Mouse (Mus musculus) embryonic facial prominence, embryonic 15.5 days (tissue): ENCODE measurements around the gene L3mbtl1. TPM values are rescaled to one million over a fixed set of nuclear protein-coding genes. Genes with fewer than 3 reads are reported as not detected.
"Not testable (repeated sequence)": the region's sequence is repeated elsewhere in the genome, so short reads cannot be mapped to it uniquely, and the experiment has no call there.

Source experiments
- ATAC-seq: fragments of 200-750 bp; cut with Nextera tagmentation; 2 replicates; pipeline ENCODE4 v1.8.0; 2017; ENCODE audit warnings: low read depth, moderate TSS enrichment; ENCODE audit not compliant: insufficient number of reproducible peaks, low FRiP score, low TSS enrichment
- H3K27ac ChIP-seq: fragments of 300-500 bp; sonication (generic); replicated peaks from 2 replicates; pipeline ENCODE4 v1.5.1; 2015; ENCODE audit warnings: mild to moderate bottlenecking, inconsistent platforms
- H3K27me3 ChIP-seq: fragments of 300-500 bp; sonication (generic); 2 replicates; pipeline ENCODE4 v1.6.1; 2015; ENCODE audit warnings: inconsistent platforms
- H3K36me3 ChIP-seq: fragments of 300-500 bp; sonication (generic); 2 replicates; pipeline ENCODE4 v1.6.1; 2015; ENCODE audit warnings: mild to moderate bottlenecking, inconsistent platforms
- H3K4me1 ChIP-seq: fragments of 300-500 bp; sonication (generic); 2 replicates; pipeline ENCODE4 v1.6.1; 2015; ENCODE audit warnings: inconsistent platforms
- H3K4me2 ChIP-seq: fragments of 300-500 bp; sonication (generic); replicated peaks from 2 replicates; pipeline ENCODE4 v1.6.1; 2015; ENCODE audit warnings: mild to moderate bottlenecking, inconsistent platforms
- H3K4me3 ChIP-seq: fragments of 300-500 bp; sonication (generic); replicated peaks from 2 replicates; pipeline ENCODE4 v1.5.1; 2015; ENCODE audit warnings: mild to moderate bottlenecking, inconsistent platforms
- H3K9ac ChIP-seq: fragments of 300-500 bp; sonication (generic); 2 replicates; pipeline ENCODE4 v1.6.1; 2015; ENCODE audit warnings: inconsistent platforms
- H3K9me3 ChIP-seq: fragments of 300-500 bp; sonication (generic); replicated peaks from 2 replicates; pipeline ENCODE4 v1.6.1; 2016; ENCODE audit warnings: inconsistent platforms
- WGBS: fragments of 180-500 bp; shearing (Covaris S2); methylation state at CpG from one replicate; pipeline ENCODE4 v1.1.7; 2015; 5-methylcytosine and 5-hydroxymethylcytosine counted together
- polyA plus RNA-seq: library from polyadenylated mRNA; unstranded; fragments of >200 nt; fragmentation: Nextera tagmentation; extraction: Ambion mirVana; gene quantifications from 2 replicates; pipeline ENCODE4 v1.2.1, GENCODE M21; 2015

L3mbtl1 gene
- polyA plus RNA-seq: 0.16 and 0.48 TPM in 2 replicates

GRCm38 (mm10) chr2:162943148-162943846, at the start of gene L3mbtl1:
Gene L3mbtl1, plus strand, starts transcription at chr2:162943472.
- Histone ChIP-seq H3K36me3 (peaks cover 27% of the 10 kb centered on the region), H3K9me3 (no peaks in the 10 kb centered on the region), H3K27ac (no peak within 1 kb of the TSS), H3K9ac (peak within 1 kb of the TSS; percentile 42; the same call in 1 of the 2 replicates), H3K27me3 (peaks cover 18% of the 10 kb centered on the region), H3K4me3 (peak within 1 kb of the TSS; percentile 55), H3K4me1 (peaks cover 12% of the 10 kb centered on the region), H3K4me2 (peak within 1 kb of the TSS; percentile 98)
- WGBS: under 1% methylated on average over 40 of the region's 40 CpGs
- peak; percentile 63; the same call in 1 of the 2 replicates for ATAC-seq

DNA sequence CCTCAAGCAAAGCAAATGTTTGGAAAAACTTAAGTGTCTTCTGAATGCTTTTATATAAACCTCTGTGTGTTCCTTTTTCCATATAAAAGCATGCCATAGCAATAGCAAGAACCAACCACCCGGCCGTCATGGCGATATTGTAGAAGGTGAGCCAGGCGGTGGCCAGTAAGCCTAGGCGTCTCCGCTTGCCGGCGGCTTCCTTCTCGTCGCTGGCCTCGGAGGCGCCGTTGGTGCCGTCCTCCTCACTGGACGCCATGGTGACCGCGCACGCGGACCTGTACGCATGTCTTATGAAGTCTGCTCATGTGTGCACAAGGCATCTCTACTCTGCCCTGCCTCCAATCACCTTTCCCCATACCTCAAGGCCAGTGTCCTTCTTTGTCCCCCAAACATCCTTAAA, 44.0 kb upstream of the L3mbtl1 start:
- H3K27ac ChIP-seq, H3K4me3 ChIP-seq, H3K4me1 ChIP-seq, H3K36me3 ChIP-seq, H3K9me3 ChIP-seq, H3K9ac ChIP-seq, H3K4me2 ChIP-seq, H3K27me3 ChIP-seq, ATAC-seq: not testable (repeated sequence)
- 94% methylated on average over 20 of the region's 20 CpGs for WGBS

DNA sequence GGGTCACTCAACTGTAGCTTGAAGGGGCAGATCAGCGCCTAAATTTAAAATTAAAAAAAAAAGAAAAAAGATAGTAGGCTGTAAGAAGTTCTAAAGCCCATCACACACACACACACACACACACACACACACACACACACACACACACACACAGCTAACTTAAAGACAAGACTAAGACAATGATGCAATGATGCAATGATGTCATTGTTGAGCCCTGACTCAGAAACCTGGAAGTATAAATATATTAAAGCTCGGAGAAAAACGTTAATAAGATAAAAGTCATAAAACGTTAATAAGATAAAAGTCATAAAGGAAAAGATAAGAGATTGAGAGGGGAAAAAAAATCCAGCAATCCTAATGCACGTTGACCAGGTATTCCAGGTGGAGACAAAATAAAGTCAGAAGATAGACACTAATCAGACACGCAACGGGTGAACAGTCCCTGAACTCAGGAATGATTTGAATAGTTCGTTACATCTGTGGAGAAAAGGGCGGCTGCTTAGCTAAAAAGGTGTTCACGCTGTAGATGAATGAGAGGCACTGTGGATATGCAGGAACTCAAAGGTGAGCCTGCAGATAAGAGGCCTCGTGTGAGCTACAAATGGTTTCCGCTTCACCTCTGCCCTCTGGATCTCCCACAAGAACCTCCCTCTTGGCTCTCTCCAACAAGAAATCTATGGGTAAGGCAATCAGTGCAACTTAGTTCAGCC, 43.2 kb upstream of the L3mbtl1 start:
- Histone ChIP-seq H3K36me3 (no peaks in the 10 kb centered on the region), H3K9ac (no peak overlapping the region), H3K27me3 (no peaks in the 10 kb centered on the region), H3K4me1 (no peaks in the 10 kb centered on the region), H3K27ac (no peak overlapping the region), H3K4me2 (no peak overlapping the region), H3K4me3 (no peak overlapping the region), H3K9me3 (no peaks in the 10 kb centered on the region)
- WGBS: 72% methylated on average over 12 of the region's 12 CpGs
- ATAC-seq: no peak

DNA sequence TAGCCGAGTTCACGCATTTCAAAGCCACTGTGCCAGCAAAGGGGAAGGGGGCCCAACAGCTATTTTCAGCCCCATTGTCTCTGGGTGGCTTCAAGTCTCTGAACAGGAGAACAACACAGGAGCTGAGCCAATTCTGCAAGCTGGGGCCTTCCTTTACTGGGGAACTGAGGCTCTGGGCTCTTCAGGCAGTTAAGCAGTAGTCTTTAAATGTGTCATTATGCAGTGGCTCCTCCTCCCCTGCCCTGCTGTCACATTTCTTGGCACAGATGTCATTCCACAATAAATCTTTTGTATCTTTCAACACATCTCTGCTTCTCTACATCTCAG, 42.7 kb upstream of the L3mbtl1 start:
- Histone ChIP-seq H3K4me1 (no peaks in the 10 kb centered on the region), H3K36me3 (no peaks in the 10 kb centered on the region), H3K4me2 (no peak overlapping the region), H3K27me3 (no peaks in the 10 kb centered on the region), H3K9me3 (no peaks in the 10 kb centered on the region), H3K27ac (no peak overlapping the region), H3K9ac (no peak overlapping the region), H3K4me3 (no peak overlapping the region)
- WGBS: 26% methylated on average over 2 of the region's 2 CpGs
- ATAC-seq: no peak

DNA sequence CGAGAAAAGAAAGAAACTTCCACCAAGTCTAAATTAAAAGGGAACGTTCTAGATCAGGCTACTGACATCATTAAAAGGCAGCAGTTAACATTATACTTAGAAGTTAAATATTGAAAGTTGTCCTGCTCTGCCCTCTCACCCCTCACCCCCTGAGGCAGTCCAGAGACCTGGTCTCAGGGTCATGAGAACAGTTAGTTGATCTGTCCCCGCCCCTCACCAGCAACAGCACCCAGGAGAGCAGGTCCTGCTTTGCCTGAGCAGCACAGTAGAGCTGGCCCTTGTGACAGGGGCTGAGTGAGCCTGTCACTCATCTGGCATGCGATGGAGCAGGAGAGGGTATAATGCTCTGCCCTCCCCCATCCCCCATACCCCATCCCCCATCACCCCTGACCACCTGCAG, 37.4 kb upstream of the L3mbtl1 start:
- whole genome bisulfite sequencing: 59% methylated on average over 4 of the region's 4 CpGs
- Histone ChIP-seq H3K27me3 (no peaks in the 10 kb centered on the region; the same call in 1 of the 2 replicates), H3K9me3 (no peaks in the 10 kb centered on the region), H3K4me2 (no peak overlapping the region), H3K4me3 (no peak overlapping the region), H3K4me1 (no peaks in the 10 kb centered on the region), H3K27ac (no peak overlapping the region), H3K9ac (no peak overlapping the region), H3K36me3 (no peaks in the 10 kb centered on the region)
- ATAC-seq: no peak

DNA sequence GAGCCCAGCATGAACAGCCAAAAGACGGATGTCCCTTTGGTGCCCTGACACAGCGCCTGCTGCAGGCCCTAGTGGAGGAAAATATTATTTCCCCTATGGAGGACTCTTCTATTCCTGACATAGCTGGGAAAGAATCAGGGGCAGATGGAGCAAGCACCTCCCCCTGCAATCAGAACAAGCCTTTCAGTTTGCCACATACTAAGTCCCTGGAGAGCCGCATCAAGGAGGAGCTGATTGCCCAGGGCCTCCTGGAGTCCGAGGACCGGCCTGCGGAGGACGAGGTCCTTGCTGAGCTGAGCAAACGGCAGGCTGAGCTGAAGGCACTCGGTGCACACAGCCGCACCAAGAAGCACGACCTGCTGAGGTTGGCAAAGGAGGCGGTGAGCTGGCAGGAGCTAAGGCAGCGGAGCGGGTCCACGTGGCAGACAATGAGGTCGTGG, 35.2 kb upstream of the L3mbtl1 start:
- Histone ChIP-seq H3K4me2 (no peak overlapping the region), H3K27ac (no peak overlapping the region), H3K9ac (no peak overlapping the region), H3K9me3 (no peaks in the 10 kb centered on the region), H3K36me3 (no peaks in the 10 kb centered on the region), H3K4me1 (no peaks in the 10 kb centered on the region), H3K4me3 (no peak overlapping the region), H3K27me3 (no peaks in the 10 kb centered on the region; the same call in 1 of the 2 replicates)
- ATAC-seq: no peak
- 55% methylated on average over 16 of the region's 16 CpGs for WGBS

DNA sequence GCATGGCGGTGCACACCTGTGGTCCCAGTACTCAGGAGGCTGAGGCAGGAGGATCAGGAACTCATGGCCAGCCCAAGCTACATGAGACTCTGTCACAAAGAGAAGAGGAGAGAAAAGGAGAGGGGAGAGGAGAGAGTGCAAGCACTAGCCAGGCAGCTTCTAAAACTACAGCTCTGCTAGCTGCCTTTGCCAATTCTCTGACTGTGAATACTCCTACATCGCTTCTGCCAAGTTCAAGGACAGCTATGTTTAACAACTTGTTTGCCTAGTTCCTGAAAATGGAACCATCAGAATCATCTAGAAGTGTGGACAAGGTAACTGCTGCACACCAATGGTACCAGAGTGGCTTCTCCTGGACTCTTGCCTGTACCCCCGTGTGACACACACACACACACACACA, 29.2 kb upstream of the L3mbtl1 start:
- WGBS: 72% methylated on average over 3 of the region's 3 CpGs
- ATAC-seq: no peak
- Histone ChIP-seq H3K4me2 (no peak overlapping the region), H3K4me1 (no peaks in the 10 kb centered on the region), H3K9ac (no peak overlapping the region), H3K27me3 (no peaks in the 10 kb centered on the region; the same call in none of the 2 replicates), H3K4me3 (no peak overlapping the region), H3K36me3 (no peaks in the 10 kb centered on the region), H3K9me3 (no peaks in the 10 kb centered on the region), H3K27ac (no peak overlapping the region)

- Histone ChIP-seq H3K4me2 (no peak overlapping the region), H3K27me3 (no peaks in the 10 kb centered on the region; the same call in none of the 2 replicates), H3K4me3 (no peak overlapping the region), H3K9me3 (no peaks in the 10 kb centered on the region), H3K27ac (no peak overlapping the region), H3K4me1 (no peaks in the 10 kb centered on the region), H3K9ac (no peak overlapping the region), H3K36me3 (no peaks in the 10 kb centered on the region)
- ATAC-seq: no peak
- WGBS: 43% methylated on average over 2 of the region's 2 CpGs
Observed at GRCm38 (mm10) chr2:162914519-162914918, 28.8 kb upstream of the L3mbtl1 start.

- Histone ChIP-seq H3K4me3 (no peak overlapping the region), H3K9ac (no peak overlapping the region), H3K27me3 (peaks cover 3% of the 10 kb centered on the region), H3K4me2 (no peak overlapping the region), H3K9me3 (no peaks in the 10 kb centered on the region), H3K36me3 (no peaks in the 10 kb centered on the region), H3K27ac (no peak overlapping the region), H3K4me1 (0 out of 2 replicates have a peak, but pooled peaks cover 5% of the 10 kb centered on the region)
- 53% methylated on average over 5 of the region's 5 CpGs for WGBS
- no peak for ATAC-seq
Observed at GRCm38 (mm10) chr2:162919926-162920325, 23.3 kb upstream of the L3mbtl1 start.

- H3K36me3 ChIP-seq: no peaks in the 10 kb centered on the region
- H3K4me1 ChIP-seq: 0 out of 2 replicates have a peak, but pooled peaks cover 5% of the 10 kb centered on the region
- no peak overlapping the region for H3K4me2 ChIP-seq
- H3K4me3 ChIP-seq: no peak overlapping the region
- H3K27me3 ChIP-seq: 0 out of 2 replicates have a peak, but pooled peaks cover 3% of the 10 kb centered on the region
- 12% methylated on average over 6 of the region's 6 CpGs for WGBS
- no peak overlapping the region for H3K9ac ChIP-seq
- H3K9me3 ChIP-seq: no peaks in the 10 kb centered on the region
- no peak for ATAC-seq
- no peak overlapping the region for H3K27ac ChIP-seq
Observed at GRCm38 (mm10) chr2:162922183-162922582, 21.1 kb upstream of the L3mbtl1 start.

DNA sequence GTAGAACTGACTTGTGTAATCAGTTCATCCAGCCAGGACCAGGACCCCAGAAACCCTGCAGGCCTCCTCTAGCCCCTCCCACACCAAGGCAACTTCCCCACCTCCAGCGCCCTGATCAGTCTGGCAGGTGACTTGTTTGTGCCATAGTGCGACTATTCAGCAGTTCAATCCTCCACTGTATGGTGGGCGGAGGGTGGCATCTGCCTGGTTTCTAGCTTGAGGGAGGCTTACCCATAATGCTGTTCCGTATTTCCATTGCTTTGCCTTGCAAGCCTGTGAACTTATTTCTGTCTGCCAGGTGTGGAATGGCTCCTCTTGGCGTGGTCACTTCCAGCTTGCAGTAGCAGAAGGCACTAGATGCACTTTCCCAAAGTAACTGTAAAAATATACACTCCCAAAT, 20.4 kb upstream of the L3mbtl1 start:
- 66% methylated on average over 5 of the region's 5 CpGs for WGBS
- Histone ChIP-seq H3K4me1 (0 out of 2 replicates have a peak, but pooled peaks cover 5% of the 10 kb centered on the region), H3K36me3 (no peaks in the 10 kb centered on the region), H3K27ac (no peak overlapping the region), H3K4me3 (no peak overlapping the region), H3K27me3 (0 out of 2 replicates have a peak, but pooled peaks cover 3% of the 10 kb centered on the region), H3K4me2 (no peak overlapping the region), H3K9me3 (no peaks in the 10 kb centered on the region), H3K9ac (no peak overlapping the region)
- no peak for ATAC-seq
